Mouse (Mus musculus) testis, adult 2 months (tissue): ENCODE results near the gene Rab34.

ENCODE experiments used
- CTCF ChIP-seq: fragments of 200-500 bp; IDR thresholded peaks from 2 replicates; pipeline ENCODE4 v1.5.1; 2012; ENCODE audit warnings: low read depth, mild to moderate bottlenecking, inconsistent platforms, low read length, moderate library complexity; ENCODE audit not compliant: control insufficient read depth, insufficient read depth, insufficient replicate concordance
- POLR2A ChIP-seq: fragments of 200-500 bp; IDR thresholded peaks from 2 replicates; pipeline ENCODE4 v1.6.1; 2012; ENCODE audit warnings: low read depth, mild to moderate bottlenecking, inconsistent platforms, low read length, moderate library complexity; ENCODE audit not compliant: control insufficient read depth

- TF ChIP-seq POLR2A (no peak), CTCF (no peak)
Measured at GRCm38 (mm10) chr11:78167257-78167959, 20.8 kb upstream of the Rab34 start.
